Comparison of ENCODE assay signal across 8 mouse cellular contexts in genomic region chr5:129586016-129586415, GRCm38 (mm10). TPM values are rescaled to one million over a fixed set of nuclear protein-coding genes. Genes with fewer than 3 reads are reported as not detected.
DNase-seq lines count a peak whose midpoint lies in the region; ATAC-seq and TF ChIP-seq lines count a peak whose summit lies in the region.

No protein-coding gene starts in this region.

- H3K36me3 ChIP-seq in embryonic facial prominence, embryonic 14.5 days (ENCODE audit: control insufficient read depth, insufficient read depth, low read length), result no peaks in the 10 kb centered on the region
- H3K36me3 ChIP-seq in heart, embryonic 11.5 days (ENCODE audit: control insufficient read depth, insufficient read depth, low read length), result no peaks in the 10 kb centered on the region
- no peaks in the 10 kb centered on the region for H3K36me3 ChIP-seq in kidney, embryonic 15.5 days
- H3K36me3 ChIP-seq in liver, embryonic 12.5 days, result no peaks in the 10 kb centered on the region
- H3K36me3 ChIP-seq in stomach, embryonic 15.5 days, result no peaks in the 10 kb centered on the region

- TF ChIP-seq CTCF in bone marrow macrophage, adult 2 months (IDR thresholded peaks at IDR 0.05; ENCODE audit: low read depth, low read length), result peak; percentile 80; the same call in 1 of the 2 replicates

- peak overlapping the region; percentile 28 for H3K4me3 ChIP-seq in bone marrow macrophage, adult 2 months (ENCODE audit: insufficient read depth, low read length)
- H3K4me3 ChIP-seq in embryonic facial prominence, embryonic 14.5 days (ENCODE audit: low read depth, low read length), result peak overlapping the region; percentile 68
- peak overlapping the region; percentile 49 for H3K4me3 ChIP-seq in heart, embryonic 11.5 days (ENCODE audit: low read depth, low read length)
- H3K4me3 ChIP-seq in kidney, embryonic 15.5 days (replicated peaks), result peak overlapping the region; percentile 72
- peak overlapping the region; percentile 63; the same call in 1 of the 2 replicates for H3K4me3 ChIP-seq in liver, embryonic 12.5 days
- H3K4me3 ChIP-seq in stomach, embryonic 15.5 days (replicated peaks), result peak overlapping the region; percentile 62

- under 1% methylated on average over 13 of the region's 17 CpGs for WGBS in embryonic facial prominence, embryonic 14.5 days
- 2% methylated on average over 16 of the region's 17 CpGs for WGBS in heart, embryonic 11.5 days (ENCODE audit: insufficient replicate concordance)
- under 1% methylated on average over 15 of the region's 17 CpGs for WGBS in kidney, embryonic 15.5 days
- 2% methylated on average over 17 of the region's 17 CpGs for WGBS in liver, embryonic 12.5 days (ENCODE audit: insufficient replicate concordance)
- WGBS in stomach, embryonic 15.5 days, result 1% methylated on average over 17 of the region's 17 CpGs

- H3K9ac ChIP-seq in embryonic facial prominence, embryonic 14.5 days (ENCODE audit: low read depth, low read length), result peak overlapping the region; percentile 52; the same call in 1 of the 2 replicates
- no peak overlapping the region for H3K9ac ChIP-seq in heart, embryonic 11.5 days (ENCODE audit: low read depth, low read length)
- 0 out of 2 replicates have a peak overlapping the region, but pooled peaks have one; percentile 11 for H3K9ac ChIP-seq in kidney, embryonic 15.5 days
- H3K9ac ChIP-seq in liver, embryonic 12.5 days, result no peak overlapping the region
- H3K9ac ChIP-seq in stomach, embryonic 15.5 days, result no peak overlapping the region

- TF ChIP-seq POLR2A in bone marrow macrophage, adult 2 months (IDR thresholded peaks at IDR 0.05; ENCODE audit: borderline replicate concordance, low read depth, low read length), result no peak

- H3K4me1 ChIP-seq in bone marrow macrophage, adult 2 months (ENCODE audit: control insufficient read depth, insufficient read depth, low read length), result peaks cover 2% of the 10 kb centered on the region; the same call in 1 of the 2 replicates
- H3K4me1 ChIP-seq in embryonic facial prominence, embryonic 14.5 days (ENCODE audit: control insufficient read depth, insufficient read depth, low read length), result peaks cover 7% of the 10 kb centered on the region; the same call in 1 of the 2 replicates
- peaks cover 8% of the 10 kb centered on the region; the same call in 1 of the 2 replicates for H3K4me1 ChIP-seq in heart, embryonic 11.5 days (ENCODE audit: control insufficient read depth, insufficient read depth, low read length)
- peaks cover 32% of the 10 kb centered on the region for H3K4me1 ChIP-seq in kidney, embryonic 15.5 days
- peaks cover 34% of the 10 kb centered on the region for H3K4me1 ChIP-seq in liver, embryonic 12.5 days
- peaks cover 21% of the 10 kb centered on the region; the same call in 1 of the 2 replicates for H3K4me1 ChIP-seq in stomach, embryonic 15.5 days

- peak overlapping the region; percentile 100 for H3K4me2 ChIP-seq in embryonic facial prominence, embryonic 14.5 days (ENCODE audit: low read depth, low read length)
- peak overlapping the region; percentile 92 for H3K4me2 ChIP-seq in heart, embryonic 11.5 days
- peak overlapping the region; percentile 99 for H3K4me2 ChIP-seq in kidney, embryonic 15.5 days
- peak overlapping the region; percentile 99 for H3K4me2 ChIP-seq in liver, embryonic 12.5 days
- H3K4me2 ChIP-seq in stomach, embryonic 15.5 days, result peak overlapping the region; percentile 98

- no peaks in the 10 kb centered on the region for H3K9me3 ChIP-seq in embryonic facial prominence, embryonic 14.5 days (ENCODE audit: control insufficient read depth, low read length)
- H3K9me3 ChIP-seq in heart, embryonic 11.5 days (replicated peaks; ENCODE audit: control insufficient read depth, low read length), result no peaks in the 10 kb centered on the region
- H3K9me3 ChIP-seq in kidney, embryonic 15.5 days (replicated peaks), result no peaks in the 10 kb centered on the region
- no peaks in the 10 kb centered on the region for H3K9me3 ChIP-seq in liver, embryonic 12.5 days (replicated peaks)
- no peaks in the 10 kb centered on the region for H3K9me3 ChIP-seq in stomach, embryonic 15.5 days

- peaks cover 36% of the 10 kb centered on the region for H3K27me3 ChIP-seq in embryonic facial prominence, embryonic 14.5 days (replicated peaks; ENCODE audit: control insufficient read depth, insufficient read depth, low read length)
- H3K27me3 ChIP-seq in heart, embryonic 11.5 days (ENCODE audit: control insufficient read depth, insufficient read depth, low read length), result peaks cover 62% of the 10 kb centered on the region
- peaks cover 72% of the 10 kb centered on the region for H3K27me3 ChIP-seq in kidney, embryonic 15.5 days
- H3K27me3 ChIP-seq in liver, embryonic 12.5 days (replicated peaks), result peaks cover 96% of the 10 kb centered on the region
- peaks cover 26% of the 10 kb centered on the region; the same call in 1 of the 2 replicates for H3K27me3 ChIP-seq in stomach, embryonic 15.5 days (replicated peaks)

- peak; percentile 84 for DNase-seq in embryonic facial prominence, embryonic 14.5 days (ENCODE audit: low spot score)
- peak; percentile 73 to 84 for DNase-seq in natural killer cell, adult 2 months (ENCODE audit: low spot score in 2 of 2)

- ATAC-seq in CD4-positive, CD25-positive, alpha-beta regulatory T cell, adult 4 months, result peak; percentile 46
- ATAC-seq in embryonic facial prominence, embryonic 14.5 days (ENCODE audit: low read depth), result peak; percentile 60
- 0 out of 2 replicates have a peak, but pooled peaks have one; percentile 11 for ATAC-seq in heart, embryonic 11.5 days (replicated peaks; ENCODE audit: insufficient number of reproducible peaks, low FRiP score, low TSS enrichment)
- ATAC-seq in kidney, embryonic 15.5 days (replicated peaks; ENCODE audit: low FRiP score), result peak; percentile 53
- peak; percentile 39; the same call in 1 of the 2 replicates for ATAC-seq in liver, embryonic 12.5 days
- ATAC-seq in stomach, embryonic 15.5 days (ENCODE audit: insufficient read depth, low FRiP score, low read depth), result no peak

- H3K27ac ChIP-seq in bone marrow macrophage, adult 2 months (ENCODE audit: insufficient read depth, low read depth, low read length), result no peak overlapping the region
- H3K27ac ChIP-seq in embryonic facial prominence, embryonic 14.5 days (replicated peaks; ENCODE audit: low read depth, low read length), result no peak overlapping the region
- H3K27ac ChIP-seq in heart, embryonic 11.5 days (ENCODE audit: low read depth, low read length), result no peak overlapping the region
- no peak overlapping the region for H3K27ac ChIP-seq in kidney, embryonic 15.5 days
- H3K27ac ChIP-seq in liver, embryonic 12.5 days, result no peak overlapping the region
- no peak overlapping the region for H3K27ac ChIP-seq in stomach, embryonic 15.5 days

RNA-seq across cellular contexts. Expression of gene Mmp17, which starts 2.0 kb away (rescaled TPM):
- polyA plus RNA-seq in CD4-positive, CD25-positive, alpha-beta regulatory T cell, adult 4 months (2017; shearing (Covaris generic)), result under 1 TPM in 1 of 2 experiments, not detected in 1; 0.75 TPM
- 0.08 and 0.20 TPM in 2 replicates for polyA plus RNA-seq in bone marrow macrophage, adult 2 months (2012; ENCODE audit: insufficient read depth, insufficient read length, missing spikeins)
- polyA plus RNA-seq in embryonic facial prominence, embryonic 14.5 days (2014; fragmentation: Nextera tagmentation; extraction: Ambion mirVana), result 2.1 and 2.6 TPM in 2 replicates
- polyA plus RNA-seq in heart, embryonic 11.5 days (2014; fragmentation: Nextera tagmentation; extraction: Ambion mirVana), result 0.37 and 0.51 TPM in 2 replicates
- polyA plus RNA-seq in kidney, embryonic 15.5 days (2015; fragmentation: Nextera tagmentation; extraction: Ambion mirVana), result 3.9 and 4.1 TPM in 2 replicates
- 0.38 and 0.39 TPM in 2 replicates for polyA plus RNA-seq in liver, embryonic 12.5 days (2016; fragmentation: Nextera tagmentation; extraction: Ambion mirVana)
- polyA plus RNA-seq in stomach, embryonic 15.5 days (2015; fragmentation: Nextera tagmentation; extraction: Ambion mirVana), result 3.7 and 4.6 TPM in 2 replicates

Comparison
In these comparisons a context has a peak if more than half of its experiments do, and no peak if none do; other contexts are left out.
1. H3K9ac ChIP-seq: peak in embryonic facial prominence, embryonic 14.5 days (single experiment) and kidney, embryonic 15.5 days (single experiment); none in heart, embryonic 11.5 days (single experiment), liver, embryonic 12.5 days (single experiment) and stomach, embryonic 15.5 days (single experiment).
2. Peak in every context shown above with its lines, with median percentiles within 50 percentile points of each other: H3K4me3 ChIP-seq and H3K4me2 ChIP-seq.